Mouse (Mus musculus) MN1 (cell line): ENCODE results near the gene Alpk1.

ENCODE experiments used
- DNase-seq: peaks from one replicate; pipeline ENCODE4 v3.0.0-alpha.2; 2016; ENCODE audit warnings: low spot score

Alpk1 gene

DNA sequence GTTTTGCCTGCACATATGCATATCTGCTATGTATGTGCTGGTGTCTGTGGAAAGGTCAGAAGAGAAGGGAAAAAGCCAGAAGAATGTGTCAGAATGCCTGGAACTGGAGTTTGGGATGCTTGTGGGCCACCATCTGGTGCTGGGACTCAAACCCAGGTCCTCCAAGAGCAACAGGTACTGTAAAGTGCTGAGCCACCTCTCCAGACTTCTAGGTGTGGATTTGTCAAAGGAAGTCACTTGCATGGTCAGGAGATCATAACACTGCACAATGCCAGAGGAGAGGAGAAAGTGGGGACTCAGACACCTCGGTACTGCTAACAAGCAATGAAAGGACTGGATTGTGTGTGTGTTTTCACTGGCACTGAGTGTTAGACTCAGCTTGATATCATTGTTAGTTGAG is 150.1 kb downstream of the Alpk1 start:
- DNase-seq = no peak

DNA sequence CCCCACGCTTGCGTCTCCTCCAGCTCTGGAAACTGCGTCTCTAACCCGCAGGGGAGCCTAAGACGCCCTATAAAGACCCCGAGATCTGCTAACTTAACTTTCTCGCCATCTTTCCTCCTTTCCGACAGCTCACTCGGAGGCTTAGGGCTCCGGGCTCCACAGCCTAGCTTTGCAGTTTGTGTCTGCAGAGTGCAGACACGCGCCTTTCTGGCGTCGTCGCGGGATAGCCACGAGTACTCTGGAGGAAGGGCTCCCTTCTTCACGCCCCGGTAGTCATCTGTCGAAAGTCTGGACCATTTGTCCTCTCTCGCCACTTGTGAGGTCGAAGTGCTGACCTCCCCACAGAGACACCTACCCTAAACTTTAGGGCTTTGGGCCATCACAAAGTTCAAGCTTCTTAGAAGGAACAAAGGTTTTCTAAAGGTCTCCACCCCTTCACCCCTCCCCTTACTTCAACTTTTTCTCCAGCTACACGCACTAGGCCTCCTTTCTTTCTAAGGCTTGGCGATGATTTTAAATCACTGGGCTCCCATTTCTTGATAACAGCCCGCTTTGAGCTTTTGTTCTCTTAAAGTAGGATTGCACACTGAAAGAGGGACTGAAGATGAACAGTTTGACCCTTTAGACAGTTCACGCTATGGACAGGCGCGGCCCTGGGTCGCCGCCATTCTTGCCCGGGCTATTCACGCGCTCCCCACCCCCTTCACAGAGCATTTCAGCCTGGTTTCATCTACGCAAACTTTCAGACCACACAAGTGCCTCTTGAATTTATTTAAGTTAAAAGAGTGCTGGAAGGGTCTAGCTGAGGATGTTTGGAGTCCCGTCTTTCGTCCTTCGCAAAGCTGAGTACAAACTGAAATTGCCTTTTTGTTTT is 151.8 kb downstream of the Alpk1 start:
- DNase-seq = no peak

DNA sequence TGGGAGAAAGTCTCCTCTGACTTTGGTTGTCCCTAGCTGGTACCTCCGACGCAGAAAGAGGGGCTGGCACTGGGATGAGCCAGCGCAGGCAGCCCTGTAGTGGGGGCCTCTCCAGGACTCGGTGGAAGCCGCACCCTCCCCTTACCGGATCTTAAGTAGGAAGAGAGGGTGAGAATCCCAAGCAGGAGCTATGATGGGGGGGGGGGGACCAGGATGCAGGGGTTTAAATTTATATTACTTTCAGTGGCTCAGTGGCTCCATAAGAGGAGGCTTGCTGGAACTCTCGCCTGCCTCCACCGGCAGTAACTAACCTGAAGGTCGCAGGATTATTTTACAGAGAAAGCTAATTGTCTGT is 152.4 kb downstream of the Alpk1 start:
- no peak for DNase-seq

DNA sequence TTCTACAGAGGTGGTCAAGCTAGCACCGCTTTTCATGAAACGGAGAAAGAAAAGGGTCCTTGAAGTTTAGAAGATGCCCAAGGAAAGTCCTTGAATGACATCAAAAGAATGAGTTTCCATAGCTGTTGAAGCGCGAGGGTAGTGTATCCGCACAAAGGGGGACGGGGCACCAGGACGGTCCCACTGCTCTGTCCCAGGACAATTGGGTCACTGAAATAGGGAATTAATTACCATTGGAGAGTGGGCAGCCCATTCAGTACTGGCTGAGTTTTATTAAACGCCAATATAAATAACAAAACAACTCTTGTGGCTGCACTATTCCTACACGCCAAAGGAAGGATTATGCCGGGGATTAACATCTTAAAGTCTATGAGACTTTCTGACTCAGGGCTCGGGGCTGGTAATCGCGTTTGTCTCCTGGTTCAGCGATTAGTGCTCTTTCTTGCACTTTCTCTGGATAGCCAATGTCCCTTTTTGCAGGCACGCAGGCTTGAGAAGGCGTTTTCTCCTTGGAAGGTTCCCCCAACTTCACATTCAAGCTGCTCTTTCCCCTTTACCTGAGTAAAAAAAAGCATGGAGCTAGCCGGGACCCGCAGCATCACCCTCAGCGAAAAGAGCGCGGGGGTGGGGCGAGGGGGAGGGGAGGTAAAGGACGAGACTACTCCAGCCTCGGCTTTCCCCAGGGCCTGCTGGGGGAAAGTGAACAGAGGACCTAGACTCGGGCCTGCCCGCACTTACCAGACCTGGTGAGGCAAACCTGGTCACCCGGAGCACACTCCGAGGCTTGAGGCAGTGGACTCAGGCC is 153.0 kb downstream of the Alpk1 start:
- no peak for DNase-seq

DNA sequence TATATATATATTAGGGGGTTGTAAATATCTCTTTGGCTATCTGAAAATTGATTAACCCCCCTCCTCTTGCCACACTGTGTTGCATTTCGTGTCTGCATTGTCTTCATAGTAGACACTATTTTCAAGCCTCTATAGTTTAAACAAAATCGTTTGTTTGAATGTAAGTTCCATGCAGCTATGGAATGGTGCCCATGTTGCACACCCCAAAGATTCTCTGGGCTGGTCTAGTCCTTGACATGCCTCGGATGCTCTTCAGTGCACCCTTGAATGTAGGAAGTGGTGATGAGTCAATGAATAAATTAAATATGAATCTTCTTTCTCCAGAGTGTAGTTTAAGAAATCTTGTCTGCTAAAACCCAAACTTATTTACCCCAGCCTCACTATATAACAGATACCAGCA is 153.8 kb downstream of the Alpk1 start:
- no peak for DNase-seq

DNA sequence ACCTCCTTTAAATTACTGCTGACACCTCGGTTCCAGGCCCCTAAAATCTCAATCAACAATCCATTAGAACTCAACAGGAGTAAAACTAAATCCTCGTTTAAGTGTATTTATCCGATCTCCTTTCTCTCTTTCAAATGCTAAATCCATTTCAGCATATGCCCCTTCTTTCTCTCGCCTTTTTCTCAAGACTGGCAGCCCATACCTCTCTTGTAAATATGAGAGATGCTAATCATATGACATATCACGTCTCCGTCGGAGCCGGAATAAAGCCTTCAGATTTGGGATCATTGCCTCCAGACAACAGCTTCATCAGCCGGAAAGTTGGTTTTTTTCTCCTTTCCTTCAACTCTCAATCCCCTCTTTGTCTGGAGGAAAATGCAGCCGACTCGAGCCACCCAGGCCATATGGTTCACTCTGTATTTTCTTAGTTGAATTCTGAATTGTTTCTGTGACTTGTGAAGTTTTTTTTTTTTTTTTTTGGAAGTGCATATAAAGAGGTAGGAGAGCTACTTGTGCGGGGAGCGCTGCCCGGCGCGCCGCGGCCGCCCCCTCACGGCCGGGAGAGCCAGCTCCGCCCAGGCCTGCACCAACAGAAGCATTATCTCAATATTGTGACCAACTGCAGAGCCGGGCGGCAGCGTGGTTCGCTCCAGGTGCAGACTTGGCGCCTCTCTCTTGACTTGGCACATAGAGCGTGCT is 154.5 kb downstream of the Alpk1 start:
- DNase-seq = peak; percentile 44

DNA sequence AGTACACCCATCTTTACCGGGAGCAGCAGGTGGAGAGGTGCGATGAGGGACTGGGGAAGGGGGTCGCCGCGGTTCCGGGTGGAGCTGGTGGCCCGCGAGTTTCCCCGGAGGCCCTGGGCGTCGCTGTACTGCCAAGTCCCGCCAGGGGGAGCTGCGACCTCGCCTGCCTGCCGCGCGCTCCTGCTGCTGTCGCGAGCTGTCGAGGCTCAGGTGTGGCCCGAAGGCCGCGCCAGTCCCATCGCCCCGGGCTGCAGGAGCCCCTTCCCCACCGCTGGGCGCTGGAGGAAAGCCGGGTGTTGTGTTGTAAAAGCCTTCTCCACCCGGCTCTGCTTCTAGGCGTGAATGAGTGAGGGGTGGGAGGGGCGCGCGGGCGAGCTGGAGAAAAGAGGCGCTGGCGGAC is 155.0 kb downstream of the Alpk1 start:
- peak; percentile 55 for DNase-seq
